Mouse (Mus musculus) left cerebral cortex, adult 9 months (tissue): ENCODE measurements around the gene Camk2n1.
"Not testable (repeated sequence)": the region's sequence is repeated elsewhere in the genome, so short reads cannot be mapped to it uniquely, and the experiment has no call there.

Experiments
- DNase-seq, 2 experiments: peaks; one replicate each; pipeline ENCODE4 v3.0.0; 2022; ENCODE audit warnings: low spot score in 2 of 2

Camk2n1 gene

GRCm38 (mm10) chr4:138453753-138454570, at the start of gene Camk2n1:
Gene Camk2n1, plus strand, starts transcription at chr4:138454314.
- DNase-seq = peak; percentile 73 to 87

- peak in 1 of 2 experiments; percentile 30 for DNase-seq
These were observed 49.3 kb upstream of the Camk2n1 start for GRCm38 (mm10) chr4:138404806-138405205.

- no peak for DNase-seq
These were observed 46.5 kb upstream of the Camk2n1 start for GRCm38 (mm10) chr4:138407479-138408194.

GRCm38 (mm10) chr4:138411011-138411410, 43.1 kb upstream of the Camk2n1 start:
- no peak for DNase-seq

DNA sequence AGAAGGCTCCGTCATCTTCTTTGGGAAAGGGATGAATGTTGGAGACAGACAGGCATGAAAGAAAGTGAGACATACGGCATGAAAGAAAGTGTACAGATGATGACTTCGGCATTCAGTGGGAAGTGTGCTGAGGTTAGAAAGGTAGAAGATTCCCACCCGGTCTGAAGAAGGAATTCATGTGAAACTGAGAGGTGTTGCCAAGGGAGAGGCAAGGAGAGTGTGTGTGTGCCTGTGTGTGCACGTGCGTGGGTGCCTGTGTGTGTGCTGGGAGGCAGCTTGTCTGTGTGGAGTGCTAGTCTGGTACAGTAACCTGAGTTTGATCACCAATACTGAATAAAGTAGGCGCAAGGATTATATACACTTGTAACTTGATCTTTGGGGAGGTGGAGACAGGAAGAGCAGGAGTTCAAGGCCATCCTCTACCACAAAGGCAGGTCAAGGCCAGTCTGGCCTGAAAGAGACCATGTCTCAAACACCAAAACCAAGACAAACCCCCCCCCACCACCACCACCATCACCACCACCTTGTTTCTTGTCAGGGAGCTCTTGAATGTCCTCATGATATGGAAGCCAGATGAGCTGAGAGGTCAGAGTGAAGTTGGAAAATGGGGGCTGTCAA, 42.5 kb upstream of the Camk2n1 start:
- DNase-seq = no peak

GRCm38 (mm10) chr4:138414725-138415124, 39.4 kb upstream of the Camk2n1 start:
- DNase-seq = peak; percentile 58 to 67

DNA sequence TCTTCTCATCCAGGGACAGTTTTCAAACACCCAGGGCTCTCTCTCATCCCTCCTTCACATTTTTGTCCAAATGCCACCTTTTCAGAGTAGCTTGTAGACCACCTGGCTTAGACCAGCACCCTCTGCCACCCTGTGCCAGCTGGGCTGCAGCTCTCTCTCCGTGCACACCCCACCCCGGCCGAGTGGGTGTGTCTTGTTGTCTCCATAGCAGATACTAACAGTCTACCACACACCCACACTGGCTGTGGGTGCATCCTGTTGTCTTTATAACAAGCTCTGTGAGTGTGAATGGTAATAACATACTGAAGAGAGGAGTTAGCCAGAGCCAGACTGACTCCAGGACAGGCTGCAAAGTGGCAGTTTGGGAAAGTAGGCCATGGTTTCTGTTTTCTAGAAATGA, 38.1 kb upstream of the Camk2n1 start:
- DNase-seq = peak in 1 of 2 experiments; percentile 73

GRCm38 (mm10) chr4:138416414-138416813, 37.7 kb upstream of the Camk2n1 start:
- DNase-seq = no peak

GRCm38 (mm10) chr4:138417882-138418281, 36.2 kb upstream of the Camk2n1 start:
- DNase-seq = no peak

- DNase-seq = no peak
These were observed 35.7 kb upstream of the Camk2n1 start for GRCm38 (mm10) chr4:138418340-138418957.

GRCm38 (mm10) chr4:138425028-138425427, 29.1 kb upstream of the Camk2n1 start:
- DNase-seq = no peak

DNA sequence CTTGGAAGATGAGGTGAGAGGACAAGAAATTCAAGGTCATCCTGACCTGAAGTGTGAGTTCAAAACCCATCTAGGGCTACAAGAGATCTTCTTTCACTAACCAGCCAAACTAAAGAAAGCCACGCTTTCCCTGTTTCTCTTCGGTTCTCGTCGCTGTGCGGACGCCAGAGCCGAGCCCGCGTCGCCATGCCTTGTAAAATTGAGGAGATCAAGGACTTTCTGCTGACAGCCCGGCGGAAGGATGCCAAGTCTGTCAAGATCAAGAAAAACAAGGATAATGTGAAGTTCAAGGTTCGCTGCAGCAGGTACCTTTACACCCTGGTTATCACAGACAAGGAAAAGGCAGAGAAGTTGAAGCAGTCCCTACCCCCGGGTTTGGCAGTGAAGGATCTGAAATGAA, 28.5 kb upstream of the Camk2n1 start:
- not testable (repeated sequence) for DNase-seq

- peak; percentile 64 to 96 for DNase-seq
These were observed 27.1 kb upstream of the Camk2n1 start for GRCm38 (mm10) chr4:138426778-138427705.

DNA sequence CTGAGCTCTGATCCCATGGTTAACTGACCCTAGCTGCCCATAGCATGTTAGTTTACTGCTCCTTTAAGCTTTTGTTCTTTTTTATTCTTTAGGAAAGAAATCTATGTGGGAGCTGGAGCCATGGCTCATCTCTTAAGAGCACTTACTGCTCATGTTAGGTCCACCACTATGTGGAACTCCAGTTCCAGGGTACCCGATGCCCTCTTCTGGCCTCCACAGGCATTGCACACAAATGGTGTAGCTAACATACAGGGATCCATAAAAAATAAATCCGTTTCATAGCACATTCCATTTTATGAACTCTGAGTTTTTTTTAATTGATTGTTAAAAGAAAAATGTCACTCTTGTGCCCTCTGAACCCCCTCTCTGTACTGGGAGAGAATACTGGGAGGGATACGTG, 24.3 kb upstream of the Camk2n1 start:
- no peak for DNase-seq

DNA sequence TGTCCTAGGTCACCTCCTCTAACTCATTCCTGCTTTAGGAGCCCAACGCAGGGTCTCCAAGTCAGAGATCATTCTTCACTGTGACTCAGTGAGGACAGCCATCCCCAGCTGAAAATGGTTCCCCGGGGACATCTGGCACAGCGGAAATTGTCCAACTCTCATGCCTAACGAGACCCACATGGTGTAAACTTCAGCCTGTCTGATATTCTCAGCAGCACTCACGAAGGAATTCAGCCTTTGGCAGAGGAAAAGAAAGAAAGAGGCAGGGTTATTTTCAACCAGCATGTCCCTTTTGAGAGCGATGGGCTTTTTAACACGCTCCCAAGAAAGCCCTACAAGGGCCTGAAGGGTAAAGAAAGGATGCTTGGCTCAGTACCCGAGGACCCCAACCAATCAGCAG, 22.8 kb upstream of the Camk2n1 start:
- DNase-seq = no peak

GRCm38 (mm10) chr4:138434347-138435316, 19.5 kb upstream of the Camk2n1 start, which contains the start of gene Mul1:
Gene Mul1, plus strand, starts transcription at chr4:138434671.
- peak; percentile 94 to 96 for DNase-seq

- no peak for DNase-seq
These were observed 14.1 kb upstream of the Camk2n1 start for GRCm38 (mm10) chr4:138440062-138440461.

DNA sequence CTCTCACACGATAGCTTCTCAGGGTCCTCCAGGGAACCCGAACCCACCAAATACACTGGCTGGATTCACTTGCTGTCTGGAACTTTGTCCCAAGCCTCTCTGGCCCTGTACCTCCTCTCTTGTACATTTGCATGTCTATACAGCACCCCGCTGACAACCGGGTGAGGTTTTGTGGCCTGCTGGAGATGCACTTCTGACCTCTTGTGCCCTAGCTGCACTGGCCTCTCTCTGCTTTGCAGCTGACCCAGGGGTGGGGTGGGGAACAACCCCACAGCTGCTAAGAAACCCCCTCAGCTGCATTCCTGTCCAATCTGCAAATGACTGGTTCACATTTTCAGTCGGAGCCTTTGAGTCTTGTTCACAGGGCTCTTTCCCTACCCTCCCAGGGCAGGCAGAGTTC, 9.2 kb upstream of the Camk2n1 start:
- DNase-seq = no peak

GRCm38 (mm10) chr4:138446981-138447380, 7.1 kb upstream of the Camk2n1 start:
- DNase-seq = no peak

- DNase-seq = peak; percentile 85 to 97
These were observed 6.7 kb upstream of the Camk2n1 start for GRCm38 (mm10) chr4:138447387-138447786.
